Mouse (Mus musculus) liver, embryonic 11.5 days (tissue): ENCODE measurements around the gene Slc2a3. TPM values are rescaled to one million over a fixed set of nuclear protein-coding genes. Genes with fewer than 3 reads are reported as not detected.

ENCODE experiments used
- ATAC-seq: fragments of 200-750 bp; cut with Nextera tagmentation; replicated peaks from 2 replicates; pipeline ENCODE4 v1.8.0; 2017; ENCODE audit warnings: moderate number of reproducible peaks, mild to moderate bottlenecking, moderate TSS enrichment, moderate library complexity; ENCODE audit not compliant: low FRiP score
- DNase-seq: peaks from one replicate; pipeline ENCODE4 v3.0.0-alpha.2; 2017; ENCODE audit warnings: low spot score
- H3K27ac ChIP-seq: fragments of 300-500 bp; sonication (generic); 2 replicates; pipeline ENCODE4 v1.5.1; 2014; ENCODE audit warnings: mild to moderate bottlenecking, low read depth, low read length, control low read depth
- H3K27me3 ChIP-seq: fragments of 300-500 bp; sonication (generic); replicated peaks from 2 replicates; pipeline ENCODE4 v1.6.1; 2014; ENCODE audit warnings: low read length, mixed read lengths; ENCODE audit not compliant: control insufficient read depth, insufficient read depth
- H3K36me3 ChIP-seq: fragments of 300-500 bp; sonication (generic); 2 replicates; pipeline ENCODE4 v1.6.1; 2014; ENCODE audit warnings: mild to moderate bottlenecking, low read length, moderate library complexity, mixed read lengths; ENCODE audit not compliant: control insufficient read depth, insufficient read depth
- H3K4me1 ChIP-seq: fragments of 300-500 bp; sonication (generic); replicated peaks from 2 replicates; pipeline ENCODE4 v1.6.1; 2014; ENCODE audit warnings: low read length, mixed read lengths; ENCODE audit not compliant: control insufficient read depth, insufficient read depth
- H3K4me2 ChIP-seq: fragments of 300-500 bp; sonication (generic); 2 replicates; pipeline ENCODE4 v1.6.1; 2014; ENCODE audit warnings: mild to moderate bottlenecking, control low read depth, moderate library complexity
- H3K4me3 ChIP-seq: fragments of 300-500 bp; sonication (generic); 2 replicates; pipeline ENCODE4 v1.5.1; 2014; ENCODE audit warnings: low read depth, low read length, control low read depth
- H3K9ac ChIP-seq: fragments of 300-500 bp; sonication (generic); 2 replicates; pipeline ENCODE4 v1.6.1; 2014; ENCODE audit warnings: low read depth, low read length, control low read depth
- H3K9me3 ChIP-seq: fragments of 300-500 bp; sonication (generic); 2 replicates; pipeline ENCODE4 v1.6.1; 2016; ENCODE audit warnings: low read length, inconsistent platforms, mixed read lengths; ENCODE audit not compliant: control insufficient read depth
- WGBS: fragments of 180-500 bp; shearing (Covaris S2); extraction: QIAGEN DNeasy Blood & Tissue Kit; methylation state at CpG from one replicate; pipeline ENCODE4 v1.1.7; 2014; 5-methylcytosine and 5-hydroxymethylcytosine counted together
- polyA plus RNA-seq: library from polyadenylated mRNA; unstranded; fragments of >200 nt; fragmentation: Nextera tagmentation; extraction: Ambion mirVana; gene quantifications from 2 replicates; pipeline ENCODE4 v1.2.1, GENCODE M21; 2014

Slc2a3 gene
- polyA plus RNA-seq, 1 experiment from 2014 or later, result 59.4 TPM

- Histone ChIP-seq H3K36me3 (no peaks in the 10 kb centered on the region), H3K4me3 (no peak overlapping the region), H3K9me3 (no peaks in the 10 kb centered on the region), H3K4me2 (no peak overlapping the region), H3K27ac (no peak overlapping the region), H3K9ac (no peak overlapping the region), H3K4me1 (no peaks in the 10 kb centered on the region), H3K27me3 (no peaks in the 10 kb centered on the region)
- WGBS, result 83% methylated on average over 8 of the region's 8 CpGs
- DNase-seq (no peak), ATAC-seq (no peak)
Measured at GRCm38 (mm10) chr6:122795254-122795935, 6.0 kb downstream of the Slc2a3 start.

GRCm38 (mm10) chr6:122786275-122786674 lies 15.2 kb downstream of the Slc2a3 start:
- ATAC-seq, result 0 out of 2 replicates have a peak, but pooled peaks have one; percentile 27
- Histone ChIP-seq H3K4me3 (no peak overlapping the region), H3K27me3 (no peaks in the 10 kb centered on the region), H3K9ac (no peak overlapping the region), H3K36me3 (no peaks in the 10 kb centered on the region), H3K9me3 (no peaks in the 10 kb centered on the region), H3K4me1 (0 out of 2 replicates have a peak, but pooled peaks cover 4% of the 10 kb centered on the region), H3K4me2 (no peak overlapping the region), H3K27ac (no peak overlapping the region)
- no peak for DNase-seq
- WGBS, result 39% methylated on average over 5 of the region's 5 CpGs

- H3K4me1 ChIP-seq, result 0 out of 2 replicates have a peak, but pooled peaks cover 4% of the 10 kb centered on the region
- H3K27ac ChIP-seq, result no peak overlapping the region
- no peaks in the 10 kb centered on the region for H3K9me3 ChIP-seq
- DNase-seq, result no peak
- H3K27me3 ChIP-seq, result no peaks in the 10 kb centered on the region
- H3K36me3 ChIP-seq, result no peaks in the 10 kb centered on the region
- ATAC-seq, result no peak
- H3K9ac ChIP-seq, result no peak overlapping the region
- WGBS, result 93% methylated on average over 3 of the region's 3 CpGs
- H3K4me3 ChIP-seq, result no peak overlapping the region
- H3K4me2 ChIP-seq, result no peak overlapping the region
Measured at GRCm38 (mm10) chr6:122784866-122785265, 16.6 kb downstream of the Slc2a3 start.

GRCm38 (mm10) chr6:122782164-122782563 lies 19.3 kb downstream of the Slc2a3 start:
- H3K9ac ChIP-seq, result no peak overlapping the region
- no peak overlapping the region for H3K4me2 ChIP-seq
- peaks cover 4% of the 10 kb centered on the region; the same call in 1 of the 2 replicates for H3K4me1 ChIP-seq
- ATAC-seq (no peak), DNase-seq (no peak)
- no peaks in the 10 kb centered on the region for H3K9me3 ChIP-seq
- no peak overlapping the region for H3K27ac ChIP-seq
- H3K27me3 ChIP-seq, result no peaks in the 10 kb centered on the region
- no peak overlapping the region for H3K4me3 ChIP-seq
- 20% methylated on average over 3 of the region's 3 CpGs for WGBS
- H3K36me3 ChIP-seq, result no peaks in the 10 kb centered on the region

GRCm38 (mm10) chr6:122781167-122781566 lies 20.3 kb downstream of the Slc2a3 start:
- peaks cover 4% of the 10 kb centered on the region; the same call in 1 of the 2 replicates for H3K4me1 ChIP-seq
- H3K9ac ChIP-seq, result no peak overlapping the region
- H3K27ac ChIP-seq, result no peak overlapping the region
- H3K36me3 ChIP-seq, result no peaks in the 10 kb centered on the region
- no peaks in the 10 kb centered on the region for H3K9me3 ChIP-seq
- H3K4me3 ChIP-seq, result no peak overlapping the region
- H3K4me2 ChIP-seq, result no peak overlapping the region
- H3K27me3 ChIP-seq, result no peaks in the 10 kb centered on the region
- WGBS, result 54% methylated on average over 4 of the region's 4 CpGs
- DNase-seq (no peak), ATAC-seq (no peak)

GRCm38 (mm10) chr6:122779916-122780315 lies 21.5 kb downstream of the Slc2a3 start:
- no peak overlapping the region for H3K4me2 ChIP-seq
- WGBS, result 77% methylated on average over 1 of the region's 1 CpGs
- H3K4me1 ChIP-seq, result peaks cover 4% of the 10 kb centered on the region; the same call in 1 of the 2 replicates
- DNase-seq, result no peak
- H3K27me3 ChIP-seq, result no peaks in the 10 kb centered on the region
- H3K4me3 ChIP-seq, result no peak overlapping the region
- H3K36me3 ChIP-seq, result no peaks in the 10 kb centered on the region
- ATAC-seq, result no peak
- no peaks in the 10 kb centered on the region for H3K9me3 ChIP-seq
- H3K27ac ChIP-seq, result no peak overlapping the region
- no peak overlapping the region for H3K9ac ChIP-seq

- Histone ChIP-seq H3K4me3 (no peak overlapping the region), H3K27ac (no peak overlapping the region), H3K9me3 (no peaks in the 10 kb centered on the region), H3K4me1 (no peaks in the 10 kb centered on the region; the same call in 1 of the 2 replicates), H3K36me3 (no peaks in the 10 kb centered on the region), H3K27me3 (no peaks in the 10 kb centered on the region), H3K9ac (no peak overlapping the region), H3K4me2 (no peak overlapping the region)
- DNase-seq, result no peak
- 81% methylated on average over 7 of the region's 7 CpGs for WGBS
- no peak for ATAC-seq
Measured at GRCm38 (mm10) chr6:122776040-122776439, 25.4 kb downstream of the Slc2a3 start.

- Histone ChIP-seq H3K9me3 (no peaks in the 10 kb centered on the region), H3K9ac (no peak overlapping the region), H3K4me3 (no peak overlapping the region), H3K27ac (no peak overlapping the region), H3K36me3 (no peaks in the 10 kb centered on the region), H3K4me2 (no peak overlapping the region), H3K4me1 (no peaks in the 10 kb centered on the region; the same call in 1 of the 2 replicates), H3K27me3 (no peaks in the 10 kb centered on the region)
- no peak for ATAC-seq
- DNase-seq, result no peak
- 88% methylated on average over 1 of the region's 1 CpGs for WGBS
Measured at GRCm38 (mm10) chr6:122774345-122774744, 27.1 kb downstream of the Slc2a3 start.

- Histone ChIP-seq H3K4me2 (no peak overlapping the region), H3K27ac (no peak overlapping the region), H3K4me1 (no peaks in the 10 kb centered on the region; the same call in 1 of the 2 replicates), H3K9me3 (no peaks in the 10 kb centered on the region), H3K27me3 (no peaks in the 10 kb centered on the region), H3K4me3 (no peak overlapping the region), H3K9ac (no peak overlapping the region), H3K36me3 (no peaks in the 10 kb centered on the region)
- 49% methylated on average over 6 of the region's 6 CpGs for WGBS
- ATAC-seq (no peak), DNase-seq (no peak)
Measured at GRCm38 (mm10) chr6:122772701-122773100, 28.7 kb downstream of the Slc2a3 start.
